Mouse (Mus musculus): ENCODE measurements around the gene Defb47.

DNA sequence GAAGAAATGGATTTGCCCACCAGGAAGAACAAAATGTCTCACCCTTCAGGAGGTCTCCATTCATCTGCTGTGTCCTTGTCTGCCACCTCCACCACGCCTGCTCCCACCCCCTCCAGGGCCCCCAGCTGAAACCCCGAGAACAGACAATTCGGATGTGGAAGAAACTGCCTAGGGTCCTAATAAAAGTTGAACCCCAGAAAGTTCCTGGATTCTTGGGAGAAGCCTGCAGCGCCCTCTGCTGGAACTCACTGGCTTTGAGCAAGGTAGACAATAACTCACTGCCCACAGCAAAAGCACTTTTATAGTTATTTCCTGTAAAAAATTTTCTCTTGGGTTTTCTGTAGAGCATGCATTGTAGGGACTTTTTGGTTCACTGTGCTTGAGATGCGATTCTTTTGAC lies 22.8 kb upstream of the Defb47 start:
- TF ChIP-seq CTCF (IDR thresholded peaks at IDR 0.05; ENCODE audit: low read depth) (peak; percentile 80), EP300 (optimal IDR thresholded peaks at IDR 0.05) (no peak)
